Mouse (Mus musculus) embryo, embryonic 11 days (tissue): ENCODE measurements around the gene BC147527.
"Not testable (repeated sequence)": the region's sequence is repeated elsewhere in the genome, so short reads cannot be mapped to it uniquely, and the experiment has no call there.

Experiments
- DNase-seq: peaks from one replicate; pipeline ENCODE4 v3.0.0-alpha.2; 2015

BC147527 gene

DNA sequence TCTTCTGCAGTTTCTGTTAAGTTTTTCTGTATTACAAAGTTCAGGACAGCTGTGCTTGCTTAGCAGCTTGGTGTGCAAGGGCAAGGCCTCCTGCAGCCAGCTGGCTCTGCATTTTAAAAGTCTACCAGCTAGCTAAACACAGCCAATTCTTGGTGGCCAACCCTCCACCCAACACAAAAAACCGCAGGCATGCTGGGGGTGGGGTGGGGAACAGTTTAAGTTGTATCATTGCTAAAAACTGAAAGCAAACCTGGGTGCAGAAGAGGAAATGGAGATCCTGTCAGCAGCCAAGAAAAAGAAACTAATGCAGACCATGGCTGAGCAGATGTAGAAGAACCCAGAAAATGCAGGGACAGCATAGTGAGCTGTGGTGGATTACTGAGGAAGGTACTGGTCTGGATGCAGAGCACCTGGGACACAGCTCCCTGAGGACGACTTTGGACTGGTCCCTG lies at the start of gene BC147527:
Gene BC147527 (plus strand): TSS at position 402 of the 452 bp plus-strand sequence.
- no peak for DNase-seq

DNA sequence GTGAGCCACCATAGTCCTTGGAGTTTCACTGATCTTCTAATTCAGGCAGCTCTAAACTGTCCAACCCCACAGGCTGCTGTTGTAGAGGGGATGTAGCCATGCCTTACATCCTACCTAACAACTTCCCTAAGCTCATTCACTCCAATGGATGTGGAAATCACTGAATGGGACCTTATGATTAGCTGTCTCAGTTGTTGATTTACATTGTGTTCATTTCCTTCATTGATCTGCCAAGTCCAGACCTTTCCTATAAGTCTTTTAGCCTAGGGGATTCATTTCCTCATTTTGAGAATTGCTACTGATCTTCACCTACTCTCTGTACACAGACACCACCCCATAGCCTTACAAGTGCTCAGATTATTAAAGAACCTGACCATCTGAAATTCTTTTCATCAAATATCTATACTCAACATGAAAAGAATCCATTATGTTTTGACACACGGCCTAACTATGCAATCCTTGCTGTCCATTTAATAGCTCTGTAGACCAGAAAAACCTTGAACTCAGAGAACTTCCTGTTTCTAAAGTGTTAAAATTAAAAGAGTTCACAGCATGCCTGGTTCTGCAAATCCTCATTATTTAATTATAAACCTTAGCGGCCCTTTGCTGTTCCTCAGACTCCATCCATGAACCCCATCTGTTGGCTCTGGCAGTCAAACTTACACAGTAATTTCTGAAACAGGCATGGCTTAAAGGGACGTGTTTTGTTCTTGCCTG lies 48.8 kb upstream of the BC147527 start:
- not testable (repeated sequence) for DNase-seq

DNA sequence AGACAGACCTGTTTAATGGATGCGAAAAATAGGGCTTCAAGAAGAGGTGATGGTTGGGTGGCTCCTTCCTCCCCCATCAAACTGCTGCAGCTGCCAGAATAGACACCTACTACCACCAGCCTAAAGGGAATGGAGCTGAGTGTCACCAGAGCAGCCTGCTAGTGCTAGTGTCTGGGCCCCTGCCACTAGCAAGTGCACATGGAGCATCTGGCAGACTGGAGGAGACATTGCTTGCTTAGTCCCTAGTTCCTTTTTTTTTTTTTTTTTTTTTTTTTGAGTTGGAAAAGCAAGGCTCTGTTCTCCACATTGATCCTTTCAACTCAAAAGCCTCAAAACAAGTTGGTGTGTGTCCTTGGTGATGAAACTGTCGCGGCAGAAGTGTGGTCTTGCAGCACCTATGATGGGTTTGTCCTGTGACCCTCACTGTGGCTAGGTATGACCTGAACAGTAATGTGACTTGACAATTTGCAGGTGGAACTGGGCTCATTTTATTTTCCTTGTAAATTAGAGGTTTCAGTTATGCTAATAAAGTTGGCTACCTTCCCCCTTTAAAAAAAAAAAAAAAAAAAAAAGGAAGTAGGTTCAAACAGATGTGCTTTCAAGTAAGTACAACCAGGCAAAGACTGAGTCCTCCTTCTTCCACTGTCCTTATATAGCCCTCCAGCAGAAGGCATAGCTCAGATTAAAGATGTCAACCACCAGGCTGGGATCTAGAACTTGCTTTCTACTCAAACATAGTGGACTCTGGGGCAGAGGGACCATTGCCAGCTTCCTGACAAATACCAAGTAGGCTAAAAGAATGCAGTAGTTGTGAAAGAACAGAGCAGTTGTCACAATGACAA lies 41.2 kb upstream of the BC147527 start:
- DNase-seq, result not testable (repeated sequence)

DNA sequence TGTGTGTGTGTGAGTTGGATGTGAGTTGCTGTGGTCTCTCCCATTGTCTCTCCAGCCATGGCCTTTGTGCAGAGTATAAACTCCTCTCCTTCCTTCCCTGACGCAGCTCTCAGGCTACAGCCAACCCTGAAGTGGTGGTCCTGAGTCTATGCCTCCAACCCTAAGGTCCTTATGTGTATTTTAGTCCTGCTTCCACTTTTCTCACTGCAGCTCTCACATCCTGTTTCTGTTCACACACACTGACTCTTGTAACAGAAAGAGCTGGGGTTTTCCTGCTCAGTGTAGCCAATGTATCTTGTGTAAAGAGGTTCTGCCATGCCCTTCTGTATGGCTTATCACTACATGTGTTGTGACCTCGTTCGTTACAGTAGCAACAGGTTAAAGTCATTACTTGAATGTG lies 40.5 kb upstream of the BC147527 start:
- DNase-seq, result not testable (repeated sequence)

DNA sequence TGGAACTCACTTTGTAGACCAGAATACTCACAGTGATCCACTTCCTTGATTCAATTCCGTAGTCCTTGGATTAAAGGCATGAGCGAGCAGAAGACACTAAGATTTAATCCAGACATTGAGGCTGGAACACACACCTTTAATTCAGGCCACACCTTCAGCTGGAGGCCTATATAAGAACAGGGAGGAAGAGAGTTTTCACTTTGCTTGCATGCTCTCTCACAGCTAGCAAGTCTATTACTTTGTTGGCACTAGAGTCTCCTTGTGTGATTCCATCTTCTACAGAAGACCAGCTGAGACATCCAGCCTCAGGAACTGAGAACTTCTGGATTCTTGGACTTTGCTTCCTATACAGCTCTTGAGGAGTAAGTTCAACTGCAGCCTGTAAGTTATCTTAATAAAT lies 37.3 kb upstream of the BC147527 start, which contains the start of gene AF067061:
Gene AF067061 (plus strand): TSS at position 245 of the 400 bp plus-strand sequence.
- DNase-seq, result not testable (repeated sequence)

DNA sequence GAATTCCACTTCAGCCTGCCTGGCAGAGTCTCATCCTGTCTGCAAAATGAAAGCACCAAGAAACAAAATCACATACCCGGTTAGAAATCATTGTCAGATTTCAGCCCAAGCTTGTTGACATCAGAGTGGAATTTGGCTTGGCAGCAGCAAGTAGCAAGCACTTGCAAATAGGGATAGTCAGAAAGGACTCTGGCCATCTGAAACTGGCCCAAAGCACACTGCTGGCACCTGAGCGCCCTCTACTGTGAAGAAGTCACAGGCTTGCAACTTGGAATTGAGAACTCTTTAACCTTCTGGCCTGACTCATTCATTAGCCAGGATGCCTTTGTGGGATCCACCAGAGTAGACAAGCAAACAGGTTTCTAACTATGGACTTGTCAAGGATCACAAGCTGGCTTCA lies 22.4 kb upstream of the BC147527 start:
- not testable (repeated sequence) for DNase-seq

DNA sequence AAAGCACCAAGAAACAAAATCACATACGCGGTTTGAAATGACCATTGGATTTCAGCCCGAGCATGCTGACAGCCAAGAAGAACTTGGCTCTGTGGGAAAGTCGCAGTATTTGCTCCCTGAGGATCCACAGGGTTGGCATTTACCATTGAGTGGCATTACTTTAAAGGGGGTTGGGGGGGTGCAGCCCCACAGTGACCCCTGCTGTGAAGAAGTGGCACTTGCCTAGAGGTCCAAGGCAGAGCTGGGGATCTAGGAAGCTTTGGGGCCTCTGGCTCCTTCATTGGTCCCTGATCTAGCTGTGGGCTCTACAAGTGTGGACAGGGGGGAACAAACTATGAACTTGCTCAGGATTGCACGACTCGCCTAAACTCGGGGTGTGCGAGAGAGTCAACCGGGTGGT lies 21.4 kb upstream of the BC147527 start:
- no peak for DNase-seq

DNA sequence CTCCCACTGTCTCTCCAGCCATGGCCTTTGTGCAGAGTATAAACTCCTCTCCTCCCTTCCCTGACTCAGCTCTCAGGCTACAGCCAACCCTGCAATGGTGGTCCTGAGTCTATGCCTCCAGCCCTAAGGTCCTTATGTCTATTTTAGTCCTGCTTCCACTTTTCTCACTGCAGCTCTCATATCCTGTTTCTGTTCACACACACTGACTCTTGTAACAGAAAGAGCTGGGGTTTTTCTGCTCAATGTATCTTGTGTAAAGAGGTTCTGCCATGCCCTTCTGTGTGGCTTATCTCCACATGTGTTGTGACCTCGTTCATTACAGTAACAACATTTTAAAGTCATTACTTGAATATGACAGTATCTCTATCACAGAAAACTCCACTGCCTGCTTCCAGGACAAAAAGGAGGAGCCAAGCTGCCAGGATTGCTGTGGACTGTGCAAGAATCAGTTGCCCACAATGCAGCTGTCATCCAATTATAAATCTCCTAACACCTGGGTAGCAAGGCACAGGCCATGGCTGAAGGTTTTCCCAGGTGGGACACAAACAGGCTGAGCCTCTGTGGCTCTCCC lies 783 bp upstream of the BC147527 start:
- no peak for DNase-seq

DNA sequence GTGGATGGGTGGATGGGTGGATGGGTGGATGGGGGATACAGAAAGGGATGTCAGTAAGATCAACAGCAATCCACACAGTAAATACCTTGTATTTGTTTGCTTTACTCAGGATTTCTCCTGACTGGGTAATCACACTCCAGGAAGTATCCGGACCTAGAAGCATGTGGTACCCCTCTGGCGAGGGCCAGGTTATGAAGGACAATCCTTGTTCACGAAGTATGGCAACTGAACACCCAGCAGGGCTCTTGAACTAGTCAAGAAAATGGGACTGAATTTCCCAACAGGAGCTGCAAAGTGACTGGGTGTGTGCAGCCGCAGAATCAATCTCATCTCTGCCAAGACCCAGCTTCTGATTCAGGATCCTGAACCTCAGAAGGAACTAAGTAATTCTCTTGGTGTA lies 661 bp downstream of the BC147527 start:
- no peak for DNase-seq

DNA sequence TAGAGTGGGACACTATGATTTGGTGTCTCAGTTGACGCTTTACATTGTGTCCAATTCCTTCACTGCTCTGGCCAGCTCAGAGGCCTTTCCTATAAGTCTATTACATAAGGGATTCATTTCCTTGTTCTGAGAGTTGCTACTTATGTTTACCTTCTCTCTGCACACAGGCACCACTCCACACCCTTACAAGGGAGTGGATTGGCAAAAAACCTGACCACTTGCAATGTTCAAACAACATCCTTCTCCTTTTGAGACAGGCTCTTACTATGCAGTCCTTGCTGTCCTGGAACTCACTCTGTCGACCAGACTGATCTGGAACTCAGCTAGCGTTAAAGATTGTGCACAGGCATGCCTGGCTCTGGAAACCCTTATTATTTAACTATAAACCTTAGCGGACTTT lies 10.6 kb downstream of the BC147527 start:
- DNase-seq, result no peak

DNA sequence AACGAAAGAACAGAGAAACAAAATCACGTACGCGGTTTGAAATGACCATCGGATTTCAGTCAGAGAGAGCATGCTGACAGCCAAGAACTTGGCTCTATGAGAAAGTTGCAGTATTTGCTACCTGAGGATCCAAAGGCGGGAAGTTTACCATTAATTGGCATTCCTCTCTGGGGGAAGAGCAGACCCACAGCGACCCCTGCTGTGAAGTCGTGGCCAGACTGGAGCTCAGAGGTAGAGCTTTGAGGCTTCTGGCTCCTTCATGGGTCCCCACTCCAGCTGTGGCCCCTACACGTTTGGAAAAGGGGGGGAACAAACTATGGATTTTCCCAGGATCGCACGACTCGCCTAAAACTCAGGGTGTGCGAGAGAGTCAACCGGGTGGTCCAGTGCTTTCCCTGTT lies 13.4 kb downstream of the BC147527 start:
- peak; percentile 42 for DNase-seq

DNA sequence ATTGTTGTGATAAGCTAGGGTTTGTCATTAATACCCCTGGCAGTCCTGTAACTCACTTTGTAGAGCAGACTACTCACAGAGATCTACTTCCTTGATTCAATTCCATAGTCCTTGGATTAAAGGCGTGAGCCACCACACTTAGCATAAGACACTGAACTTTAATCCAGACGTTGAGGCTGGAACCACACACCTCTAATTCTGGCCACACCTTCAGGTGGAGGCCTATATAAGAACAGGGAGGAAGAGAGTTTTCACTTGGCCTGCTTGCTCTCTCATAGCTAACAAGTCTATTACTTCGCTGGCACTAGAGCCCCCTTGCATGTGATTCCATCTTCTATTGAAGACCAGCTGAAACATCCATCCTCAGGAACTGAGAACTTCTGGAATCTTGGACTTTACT lies 16.4 kb downstream of the BC147527 start, which contains the start of gene Tcstv3:
Gene Tcstv3 (plus strand): TSS at position 301 of the 400 bp plus-strand sequence.
- not testable (repeated sequence) for DNase-seq

DNA sequence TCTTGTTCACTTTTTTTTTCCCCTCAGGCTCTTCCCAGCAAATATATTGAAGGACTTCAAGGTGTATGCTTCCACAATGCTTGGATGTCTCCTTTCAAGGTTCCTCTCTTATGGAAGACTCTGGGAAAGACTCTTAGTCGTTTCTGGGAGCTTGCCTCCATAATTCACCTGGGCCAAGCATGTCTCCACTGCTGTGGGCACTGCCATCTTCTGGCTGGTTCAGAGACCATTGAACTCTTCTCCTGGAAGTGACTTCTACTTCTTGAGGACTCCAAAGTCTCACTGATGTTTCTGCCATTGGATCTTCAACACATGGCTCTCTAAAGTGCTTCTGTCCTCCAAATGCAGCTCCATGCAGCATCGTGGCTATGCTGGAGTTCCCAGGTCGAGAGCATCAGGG lies 20.0 kb downstream of the BC147527 start:
- no peak for DNase-seq

DNA sequence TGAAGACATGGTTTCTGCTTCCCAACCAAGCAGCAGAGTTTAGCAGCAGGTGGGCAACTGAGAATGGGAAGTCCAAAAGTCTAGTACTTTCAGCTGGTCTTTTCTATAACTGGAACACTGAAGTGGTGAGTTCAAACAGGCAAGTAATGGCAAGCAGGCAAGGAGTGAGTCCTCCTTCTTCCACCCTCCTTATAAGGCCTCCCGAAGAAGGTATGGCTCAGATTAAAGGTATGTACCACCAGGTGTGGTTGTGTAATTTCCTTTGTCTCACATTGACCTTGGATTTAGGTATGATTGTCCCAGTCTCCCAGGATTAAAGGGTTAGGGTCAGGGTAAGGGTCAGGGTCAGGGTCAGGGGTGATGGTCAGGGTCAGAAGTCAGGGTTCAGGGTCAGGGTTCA lies 20.5 kb downstream of the BC147527 start:
- DNase-seq, result no peak
